Mouse (Mus musculus) activated CD4-positive, CD25-positive, alpha-beta regulatory T cell, adult 4 months (primary cell): ENCODE measurements around the gene Itprid2. TPM values are rescaled to one million over a fixed set of nuclear protein-coding genes. Genes with fewer than 3 reads are reported as not detected.

Source experiments
- ATAC-seq: one replicate; pipeline ENCODE4 v1.8.0; 2017
- polyA plus RNA-seq, 2 experiments: library from polyadenylated mRNA; unstranded; fragments of 100-300 nt; shearing (Covaris generic); gene quantifications; one replicate each; pipeline ENCODE4 v1.2.1; 2017

The Itprid2 gene
- polyA plus RNA-seq, 2 experiments from 2014 or later = 3.6 to 3.9 TPM

- ATAC-seq = no peak
Observed at GRCm38 (mm10) chr2:79651185-79651584, 16.0 kb downstream of the Itprid2 start.

- ATAC-seq = no peak
Observed at GRCm38 (mm10) chr2:79651701-79652100, 16.5 kb downstream of the Itprid2 start.

- ATAC-seq = no peak
Observed at GRCm38 (mm10) chr2:79652502-79652901, 17.4 kb downstream of the Itprid2 start.

GRCm38 (mm10) chr2:79653093-79653808 is 18.1 kb downstream of the Itprid2 start:
- ATAC-seq = no peak

- ATAC-seq = no peak
Observed at GRCm38 (mm10) chr2:79653809-79654164, 18.6 kb downstream of the Itprid2 start.

- no peak for ATAC-seq
Observed at GRCm38 (mm10) chr2:79657062-79657461, 21.9 kb downstream of the Itprid2 start.

GRCm38 (mm10) chr2:79660417-79661185 is 25.4 kb downstream of the Itprid2 start:
- no peak for ATAC-seq

GRCm38 (mm10) chr2:79661486-79662104 is 26.4 kb downstream of the Itprid2 start:
- no peak for ATAC-seq

- ATAC-seq = no peak
Observed at GRCm38 (mm10) chr2:79664532-79665286, 29.6 kb downstream of the Itprid2 start.

- no peak for ATAC-seq
Observed at GRCm38 (mm10) chr2:79665492-79665891, 30.3 kb downstream of the Itprid2 start.

- ATAC-seq = no peak
Observed at GRCm38 (mm10) chr2:79675266-79675665, 40.1 kb downstream of the Itprid2 start.

- ATAC-seq = no peak
Observed at GRCm38 (mm10) chr2:79677663-79678257, 42.6 kb downstream of the Itprid2 start.

- no peak for ATAC-seq
Observed at GRCm38 (mm10) chr2:79681672-79682071, 46.5 kb downstream of the Itprid2 start.

- ATAC-seq = no peak
Observed at GRCm38 (mm10) chr2:79683258-79683657, 48.1 kb downstream of the Itprid2 start.

GRCm38 (mm10) chr2:79690838-79691237 is 55.7 kb downstream of the Itprid2 start:
- no peak for ATAC-seq

GRCm38 (mm10) chr2:79695190-79695589 is 60.0 kb downstream of the Itprid2 start:
- no peak for ATAC-seq

- no peak for ATAC-seq
Observed at GRCm38 (mm10) chr2:79695939-79696338, 60.8 kb downstream of the Itprid2 start.

- no peak for ATAC-seq
Observed at GRCm38 (mm10) chr2:79696478-79697230, 61.5 kb downstream of the Itprid2 start.

- ATAC-seq = no peak
Observed at GRCm38 (mm10) chr2:79698166-79698565, 63.0 kb downstream of the Itprid2 start.

- ATAC-seq = no peak
Observed at GRCm38 (mm10) chr2:79704773-79705172, 69.6 kb downstream of the Itprid2 start.

- no peak for ATAC-seq
Observed at GRCm38 (mm10) chr2:79707575-79707974, 72.4 kb downstream of the Itprid2 start, which contains the start of gene Ppp1r1c. Gene Ppp1r1c (plus strand): TSS chr2:79707780.

- no peak for ATAC-seq
Observed at GRCm38 (mm10) chr2:79713662-79714091, 78.5 kb downstream of the Itprid2 start.
